Mouse (Mus musculus): ENCODE data around the gene Gm7358. TPM values are rescaled to one million over a fixed set of nuclear protein-coding genes. Genes with fewer than 3 reads are reported as not detected.
"Not testable (repeated sequence)": the region's sequence is repeated elsewhere in the genome, so short reads cannot be mapped to it uniquely, and the experiment has no call there.

The Gm7358 gene
- not detected in 2 replicates for polyA plus RNA-seq (2015; fragmentation: Nextera tagmentation; extraction: Ambion mirVana)

DNA sequence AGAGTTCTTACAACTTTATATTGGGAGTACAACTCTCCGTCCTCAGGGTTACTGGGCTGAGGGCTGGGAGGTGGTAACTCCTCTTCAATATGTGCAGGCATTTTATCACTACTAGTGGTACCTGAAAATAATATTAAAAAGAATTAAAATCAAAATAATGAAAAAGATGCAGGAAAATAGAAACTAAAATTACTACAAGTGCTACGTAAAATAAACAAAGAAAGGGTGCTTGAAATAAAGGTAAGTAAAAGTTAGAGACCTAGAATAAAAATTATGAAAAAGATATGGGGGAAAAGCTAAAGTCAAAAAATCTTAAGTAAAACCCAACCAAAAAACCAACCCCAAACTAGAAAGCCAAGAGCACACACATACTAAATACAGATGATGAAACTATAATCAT lies at the start of gene Gm7358:
Gene Gm7358, minus strand, starts transcription at position 101 of the 400 bp plus-strand sequence.
- H3K4me3 ChIP-seq; H3K27me3 ChIP-seq; H3K9me3 ChIP-seq; H3K27ac ChIP-seq; H3K4me1 ChIP-seq; ATAC-seq (ENCODE audit: insufficient number of reproducible peaks, insufficient read depth, low FRiP score, low TSS enrichment, low read depth); H3K4me2 ChIP-seq; H3K9ac ChIP-seq; H3K36me3 ChIP-seq: not testable (repeated sequence)
- WGBS: 83% methylated on average over 1 of the region's 2 CpGs

DNA sequence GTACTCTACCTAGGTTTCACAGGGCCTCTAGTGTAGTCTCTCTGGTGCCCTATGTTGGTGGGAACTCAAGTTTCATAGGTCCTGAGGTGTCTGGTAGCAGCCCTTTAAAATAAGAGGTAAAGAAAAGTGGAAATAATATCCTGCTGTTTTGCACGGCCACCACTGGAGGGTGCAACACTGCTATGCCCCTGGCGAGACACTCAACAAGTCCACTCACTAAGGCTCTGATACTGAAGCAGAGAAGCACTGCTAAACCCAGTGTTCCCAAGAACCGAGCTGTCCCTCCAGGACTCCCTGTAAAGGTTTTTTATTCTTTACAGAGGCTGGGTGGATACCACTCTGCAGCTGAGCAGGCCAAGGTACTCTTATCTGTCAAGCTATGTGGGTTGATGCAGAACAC lies 43.7 kb upstream of the Gm7358 start:
- H3K27me3 ChIP-seq; H3K27ac ChIP-seq; H3K4me2 ChIP-seq; H3K9me3 ChIP-seq; H3K9ac ChIP-seq; H3K4me3 ChIP-seq; H3K4me1 ChIP-seq; ATAC-seq (ENCODE audit: insufficient number of reproducible peaks, insufficient read depth, low FRiP score, low TSS enrichment, low read depth); H3K36me3 ChIP-seq: not testable (repeated sequence)
- 29% methylated on average over 3 of the region's 3 CpGs for WGBS

DNA sequence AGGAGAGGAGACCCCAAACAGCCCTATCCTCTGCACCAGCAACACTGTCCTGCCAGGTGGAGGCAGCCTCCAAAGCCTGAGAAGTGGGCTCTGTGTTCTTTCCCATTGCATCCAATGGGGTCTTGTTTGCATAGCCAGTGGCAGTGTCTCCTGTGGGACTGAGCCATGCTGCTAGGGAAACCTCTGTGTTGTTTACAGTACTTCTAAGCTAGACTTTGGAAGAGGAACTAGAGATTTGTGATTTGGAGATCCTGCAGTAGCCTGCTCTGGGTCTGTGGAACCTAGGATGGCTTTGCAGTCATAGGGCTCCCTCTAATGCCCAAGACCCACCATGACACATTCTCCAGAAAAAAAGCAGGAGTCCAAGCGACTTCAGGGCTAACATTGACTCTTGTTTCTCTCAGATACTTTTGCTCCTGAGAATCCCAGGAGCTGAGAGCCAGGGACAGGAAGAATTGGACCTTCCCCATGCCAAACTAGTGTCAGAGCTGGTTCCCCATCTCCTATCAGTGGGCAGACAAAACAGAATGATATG lies 42.2 kb upstream of the Gm7358 start:
- not testable (repeated sequence) for H3K27me3 ChIP-seq; H3K36me3 ChIP-seq; H3K9ac ChIP-seq; H3K4me2 ChIP-seq; H3K4me3 ChIP-seq; ATAC-seq (ENCODE audit: insufficient number of reproducible peaks, insufficient read depth, low FRiP score, low TSS enrichment, low read depth); H3K4me1 ChIP-seq; H3K9me3 ChIP-seq; H3K27ac ChIP-seq
- WGBS: 15% methylated on average over 1 of the region's 1 CpGs

DNA sequence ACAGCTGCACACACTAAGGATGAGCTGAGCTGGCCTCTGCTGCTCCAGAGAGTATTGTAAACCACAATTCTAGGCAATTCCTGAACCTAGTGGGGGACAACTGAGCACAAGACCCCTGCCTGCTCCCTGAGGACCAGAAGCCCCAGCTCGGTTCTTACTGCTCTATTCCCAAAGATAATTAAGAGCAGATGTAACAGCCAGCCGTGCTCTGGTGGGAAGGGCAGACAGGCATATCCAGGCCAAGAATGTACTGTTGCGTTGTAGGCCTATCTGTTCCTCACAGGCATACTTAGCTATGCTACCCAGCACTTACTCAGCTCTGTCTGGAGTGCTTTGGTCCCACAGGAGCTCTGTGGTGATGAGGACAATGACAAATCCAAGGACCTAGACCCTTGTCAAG lies 40.6 kb upstream of the Gm7358 start:
- not testable (repeated sequence) for ATAC-seq (ENCODE audit: insufficient number of reproducible peaks, insufficient read depth, low FRiP score, low TSS enrichment, low read depth); H3K4me1 ChIP-seq; H3K9me3 ChIP-seq; H3K27ac ChIP-seq; H3K27me3 ChIP-seq; H3K36me3 ChIP-seq; H3K4me2 ChIP-seq; H3K9ac ChIP-seq; H3K4me3 ChIP-seq
- WGBS: 16% methylated on average over 3 of the region's 3 CpGs

DNA sequence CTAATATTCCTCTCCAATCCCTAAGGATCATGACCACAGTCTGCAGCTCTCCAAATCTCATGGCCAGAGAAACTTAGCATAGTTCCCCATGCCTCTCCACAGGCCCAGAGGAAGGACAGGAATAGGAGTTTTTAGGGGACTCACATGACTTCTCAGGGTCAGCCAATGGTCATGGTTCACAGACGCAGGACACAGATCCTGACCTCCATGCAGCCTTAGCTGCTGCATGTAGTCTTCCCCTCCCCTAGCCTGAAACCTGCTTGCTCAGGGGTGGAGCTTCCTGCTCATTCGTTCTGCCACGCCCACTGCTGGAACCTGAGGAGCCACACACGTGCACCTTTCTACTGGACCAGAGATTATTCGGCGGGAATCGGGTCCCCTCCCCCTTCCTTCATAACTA lies 34.8 kb upstream of the Gm7358 start:
- H3K9ac ChIP-seq; ATAC-seq (ENCODE audit: insufficient number of reproducible peaks, insufficient read depth, low FRiP score, low TSS enrichment, low read depth); H3K9me3 ChIP-seq; H3K27me3 ChIP-seq; H3K4me1 ChIP-seq; H3K27ac ChIP-seq; H3K36me3 ChIP-seq; H3K4me3 ChIP-seq; H3K4me2 ChIP-seq: not testable (repeated sequence)
- 48% methylated on average over 2 of the region's 7 CpGs for WGBS

DNA sequence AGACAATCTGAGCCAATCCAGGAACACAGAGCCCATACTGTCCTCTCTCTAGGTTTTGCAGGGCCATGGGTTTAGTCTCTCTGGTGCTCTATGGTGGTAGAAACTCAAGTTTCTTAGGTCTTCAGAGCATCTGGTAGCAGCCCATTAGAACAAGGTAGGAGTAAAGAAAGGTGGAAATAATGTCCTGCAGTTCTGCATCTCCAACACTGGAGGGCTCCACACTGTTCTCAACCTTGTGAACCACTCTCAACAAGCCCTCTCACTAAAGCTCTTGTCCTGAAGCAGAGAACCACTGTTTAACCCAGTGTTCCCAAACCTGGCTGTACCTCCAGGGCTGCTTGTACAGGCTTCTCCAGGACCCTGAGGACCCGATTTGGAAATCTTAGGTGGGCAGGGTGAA lies 27.3 kb upstream of the Gm7358 start:
- not testable (repeated sequence) for H3K27me3 ChIP-seq; H3K36me3 ChIP-seq; H3K4me2 ChIP-seq; H3K9ac ChIP-seq; H3K4me1 ChIP-seq; H3K27ac ChIP-seq; H3K4me3 ChIP-seq; ATAC-seq (ENCODE audit: insufficient number of reproducible peaks, insufficient read depth, low FRiP score, low TSS enrichment, low read depth); H3K9me3 ChIP-seq
- 12% methylated on average over 1 of the region's 1 CpGs for WGBS

DNA sequence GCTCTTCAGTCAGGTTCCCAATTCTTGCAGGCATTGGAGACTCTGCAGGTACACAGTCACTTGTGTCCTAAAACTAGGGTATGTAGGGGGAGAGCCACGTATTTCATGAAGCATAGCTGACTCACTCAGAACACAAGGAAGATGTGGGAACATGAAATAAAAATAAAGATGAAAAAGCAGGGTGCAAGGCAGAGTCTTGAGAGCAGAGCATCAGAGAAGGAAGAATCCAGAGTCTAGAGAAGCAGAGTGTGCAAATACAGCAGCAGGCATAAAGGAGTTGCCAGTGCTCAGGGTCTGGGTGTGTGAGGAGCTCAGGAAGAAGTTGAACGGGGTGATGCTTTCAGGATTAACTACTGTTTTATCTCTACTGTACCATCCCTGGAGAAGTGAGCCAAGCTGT lies 17.5 kb downstream of the Gm7358 start:
- not testable (repeated sequence) for ATAC-seq (ENCODE audit: insufficient number of reproducible peaks, insufficient read depth, low FRiP score, low TSS enrichment, low read depth)
- 67% methylated on average over 1 of the region's 2 CpGs for WGBS

DNA sequence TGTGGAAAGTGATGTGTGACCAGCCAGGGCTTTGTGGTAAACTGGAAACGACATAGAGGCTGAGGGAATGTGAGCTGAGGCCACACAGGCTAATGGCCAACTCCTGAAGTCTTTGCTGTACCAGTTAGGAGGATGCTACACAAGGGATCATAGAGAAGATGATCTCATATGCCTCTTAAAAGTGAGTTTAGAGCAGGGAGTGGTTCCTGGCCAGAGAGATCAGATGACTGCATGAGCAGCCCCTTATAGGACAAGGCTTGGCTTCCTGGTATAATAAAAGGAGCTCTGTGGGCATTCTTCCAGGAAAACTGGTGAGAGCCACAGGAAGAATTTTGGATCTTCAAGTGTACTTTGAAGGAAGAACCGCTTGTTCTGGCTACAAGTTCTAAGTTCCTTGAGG lies 22.3 kb downstream of the Gm7358 start:
- not testable (repeated sequence) for H3K4me1 ChIP-seq; H3K36me3 ChIP-seq; H3K9me3 ChIP-seq; H3K27me3 ChIP-seq; ATAC-seq (ENCODE audit: insufficient number of reproducible peaks, insufficient read depth, low FRiP score, low TSS enrichment, low read depth); H3K4me3 ChIP-seq; H3K9ac ChIP-seq; H3K4me2 ChIP-seq; H3K27ac ChIP-seq
- WGBS: 55% methylated on average over 1 of the region's 2 CpGs

More for the DNA sequence above, 17.5 kb downstream of the Gm7358 start:
- not testable (repeated sequence) for H3K9ac ChIP-seq, H3K4me1 ChIP-seq, H3K9me3 ChIP-seq, H3K27me3 ChIP-seq, H3K4me2 ChIP-seq, H3K4me3 ChIP-seq, H3K36me3 ChIP-seq, H3K27ac ChIP-seq

DNA sequence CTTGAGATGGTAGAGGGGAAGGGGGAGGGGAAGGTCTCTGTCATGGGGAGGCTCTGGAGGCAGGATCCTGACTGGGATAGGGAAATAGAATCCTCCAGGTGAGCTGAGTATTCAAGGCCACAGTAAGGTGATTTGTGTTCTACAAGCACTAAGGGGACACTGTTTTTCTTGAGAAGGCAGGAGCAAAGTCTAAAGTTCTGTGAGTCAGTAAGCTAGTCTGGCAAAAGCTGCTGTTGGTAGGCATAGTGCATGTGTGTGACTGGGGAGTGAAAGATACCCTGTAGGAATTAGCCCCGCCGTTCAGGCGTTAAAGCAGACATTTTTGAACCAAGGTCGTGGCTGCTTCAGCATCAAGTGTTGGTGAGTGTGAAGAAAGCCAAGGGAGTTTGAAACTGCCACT lies 23.2 kb downstream of the Gm7358 start:
- H3K9ac ChIP-seq; H3K27ac ChIP-seq; ATAC-seq (ENCODE audit: insufficient number of reproducible peaks, insufficient read depth, low FRiP score, low TSS enrichment, low read depth); H3K4me3 ChIP-seq; H3K36me3 ChIP-seq; H3K4me2 ChIP-seq; H3K4me1 ChIP-seq; H3K9me3 ChIP-seq; H3K27me3 ChIP-seq: not testable (repeated sequence)
- WGBS: 40% methylated on average over 1 of the region's 4 CpGs

Other genes with a start within 250 kb of the Gm7358 start
- not detected in 2 replicates for gene Gm7168, start 111.2 kb downstream of the Gm7358 start, polyA plus RNA-seq (2015; fragmentation: Nextera tagmentation; extraction: Ambion mirVana)
- gene Gm7356, start 55.8 kb downstream of the Gm7358 start, polyA plus RNA-seq (2015; fragmentation: Nextera tagmentation; extraction: Ambion mirVana): not detected in 2 replicates
- 2.5 and 3.1 TPM in 2 replicates for gene Dact2, start 144.8 kb upstream of the Gm7358 start, polyA plus RNA-seq (2015; fragmentation: Nextera tagmentation; extraction: Ambion mirVana)
- gene Smoc2, start 220.0 kb upstream of the Gm7358 start, polyA plus RNA-seq (2015; fragmentation: Nextera tagmentation; extraction: Ambion mirVana): 122 and 178 TPM in 2 replicates

Data from embryonic facial prominence, embryonic 13.5 days (tissue).